Comparison of ENCODE assay signal across 8 mouse cellular contexts in genomic region chr6:38007459-38007858, GRCm38 (mm10). TPM values are rescaled to one million over a fixed set of nuclear protein-coding genes. Genes with fewer than 3 reads are reported as not detected.
DNase-seq lines count a peak whose midpoint lies in the region; ATAC-seq lines count a peak whose summit lies in the region.

No protein-coding gene starts in this region.

- no peak overlapping the region for H3K4me2 ChIP-seq in heart, embryonic 14.5 days (ENCODE audit: low read length)

- peak; percentile 47; the same call in 1 of the 2 replicates for ATAC-seq in heart, embryonic 14.5 days (ENCODE audit: insufficient number of reproducible peaks, insufficient read depth, low FRiP score, low read depth)

- H3K9ac ChIP-seq in heart, embryonic 14.5 days (ENCODE audit: low read length): no peak overlapping the region

- peak; percentile 50 for DNase-seq in gastrocnemius, adult 18-20 months (ENCODE audit: low spot score)
- DNase-seq in gastrocnemius, adult 8-10 months (ENCODE audit: low spot score in 2 of 2): no peak
- peak; percentile 39 for DNase-seq in adrenal gland, adult 2 months
- DNase-seq in embryo, embryonic 11 days: peak; percentile 84
- DNase-seq in layer of hippocampus, adult 11-12 months (ENCODE audit: low spot score): peak; percentile 65
- peak; percentile 70 for DNase-seq in lung, postnatal 14 days
- peak; percentile 45 for DNase-seq in right cerebral cortex, adult 18-20 months

- no peak overlapping the region for H3K4me3 ChIP-seq in heart, embryonic 14.5 days (ENCODE audit: control insufficient read depth in 1 of 2, insufficient read depth in 1 of 2, low read depth in 1 of 2, low read length in 2 of 2)

- 9% methylated on average over 6 of the region's 6 CpGs for WGBS in heart, embryonic 14.5 days

- no peaks in the 10 kb centered on the region for H3K9me3 ChIP-seq in heart, embryonic 14.5 days (ENCODE audit: control insufficient read depth, low read length)

- H3K4me1 ChIP-seq in heart, embryonic 14.5 days (ENCODE audit: control insufficient read depth in 2 of 2, insufficient read depth in 2 of 2, low read length in 2 of 2): no peaks in the 10 kb centered on the region

- no peaks in the 10 kb centered on the region for H3K27me3 ChIP-seq in heart, embryonic 14.5 days (ENCODE audit: control insufficient read depth, insufficient read depth, low read length)

- no peak overlapping the region for H3K27ac ChIP-seq in heart, embryonic 14.5 days (replicated peaks in 1 of 2; ENCODE audit: control insufficient read depth in 1 of 2, insufficient read depth in 1 of 2, low read depth in 2 of 2, low read length in 2 of 2)

- H3K36me3 ChIP-seq in heart, embryonic 14.5 days (ENCODE audit: control insufficient read depth, insufficient read depth, low read length): no peaks in the 10 kb centered on the region

RNA-seq across cellular contexts. Expression of gene Svopl, which starts 39.3 kb away (rescaled TPM):
- not detected for total RNA-seq in gastrocnemius, adult 18-20 months (2021)
- under 1 TPM in 2 of 4 experiments, not detected in 2; 0.12 to 0.21 TPM for total RNA-seq in gastrocnemius, adult 8-10 months (2022)
- total RNA-seq in adrenal gland, adult 2 months (2021): 1 to 10 TPM in 1 of 2 experiments, under 1 TPM in 1; 0.90 to 1.0 TPM
- polyA plus RNA-seq in adrenal gland, adult 2 months (2012; rRNA removed): 0.77 and 1.6 TPM in 2 replicates
- 0.13 and 0.16 TPM in 2 replicates for polyA plus RNA-seq in heart, embryonic 14.5 days (2014; fragmentation: Nextera tagmentation; extraction: Ambion mirVana)

Comparison
In these comparisons a context has a peak if more than half of its experiments do, and no peak if none do; other contexts are left out.
1. DNase-seq: peak in gastrocnemius, adult 18-20 months (single experiment), adrenal gland, adult 2 months (single experiment), embryo, embryonic 11 days (single experiment), layer of hippocampus, adult 11-12 months (single experiment), lung, postnatal 14 days (single experiment) and right cerebral cortex, adult 18-20 months (single experiment); none in gastrocnemius, adult 8-10 months (0 of 2).